Mouse (Mus musculus): ENCODE measurements around the gene Apoc3.

Gene Apoc3

GRCm38 (mm10) chr9:46229573-46230449, 5.6 kb downstream of the Apoc3 start:
- peak; percentile 91 for DNase-seq

GRCm38 (mm10) chr9:46228491-46228890, 6.9 kb downstream of the Apoc3 start, which contains the start of gene Apoa1:
Gene Apoa1, plus strand, starts transcription at chr9:46228580.
- DNase-seq = no peak

GRCm38 (mm10) chr9:46227064-46227614, 8.3 kb downstream of the Apoc3 start:
- no peak for DNase-seq

- no peak for DNase-seq
Observed at GRCm38 (mm10) chr9:46224945-46225660, 10.3 kb downstream of the Apoc3 start.

GRCm38 (mm10) chr9:46224101-46224500, 11.3 kb downstream of the Apoc3 start:
- no peak for DNase-seq

GRCm38 (mm10) chr9:46223090-46223489, 12.3 kb downstream of the Apoc3 start:
- DNase-seq = no peak

- DNase-seq = no peak
Observed at GRCm38 (mm10) chr9:46218176-46218575, 17.3 kb downstream of the Apoc3 start.

GRCm38 (mm10) chr9:46216744-46217470, 18.5 kb downstream of the Apoc3 start:
- DNase-seq = no peak

GRCm38 (mm10) chr9:46215338-46216322, 19.8 kb downstream of the Apoc3 start:
- DNase-seq = peak; percentile 56

- DNase-seq = no peak
Observed at GRCm38 (mm10) chr9:46214946-46215337, 20.5 kb downstream of the Apoc3 start.

- DNase-seq = no peak
Observed at GRCm38 (mm10) chr9:46214276-46214675, 21.2 kb downstream of the Apoc3 start.

GRCm38 (mm10) chr9:46210473-46210872, 25.0 kb downstream of the Apoc3 start:
- no peak for DNase-seq

- DNase-seq = peak; percentile 48
Observed at GRCm38 (mm10) chr9:46208401-46208974, 26.9 kb downstream of the Apoc3 start.

GRCm38 (mm10) chr9:46207501-46207869, 28.0 kb downstream of the Apoc3 start:
- no peak for DNase-seq

- no peak for DNase-seq
Observed at GRCm38 (mm10) chr9:46206834-46207500, 28.5 kb downstream of the Apoc3 start.

- no peak for DNase-seq
Observed at GRCm38 (mm10) chr9:46199609-46200008, 35.8 kb downstream of the Apoc3 start.

- DNase-seq = no peak
Observed at GRCm38 (mm10) chr9:46198936-46199335, 36.5 kb downstream of the Apoc3 start.

- no peak for DNase-seq
Observed at GRCm38 (mm10) chr9:46198461-46198860, 37.0 kb downstream of the Apoc3 start.

GRCm38 (mm10) chr9:46196699-46197169, 38.7 kb downstream of the Apoc3 start:
- DNase-seq = no peak

GRCm38 (mm10) chr9:46194809-46195208, 40.6 kb downstream of the Apoc3 start:
- DNase-seq = no peak

GRCm38 (mm10) chr9:46192642-46193041, 42.8 kb downstream of the Apoc3 start:
- no peak for DNase-seq
